Mouse (Mus musculus): ENCODE measurements around the gene Specc1l. TPM values are rescaled to one million over a fixed set of nuclear protein-coding genes. Genes with fewer than 3 reads are reported as not detected.

Gene Specc1l
- polyA plus RNA-seq, 1 experiment from 2014 or later = 32.7 TPM

GRCm38 (mm10) chr10:75252301-75253022, 40.6 kb downstream of the Specc1l start:
- H3K4me1 ChIP-seq (ENCODE audit: control insufficient read depth, insufficient read depth, low read length) = no peaks in the 10 kb centered on the region
- H3K9ac ChIP-seq (replicated peaks; ENCODE audit: low read depth, low read length) = no peak overlapping the region
- H3K36me3 ChIP-seq (ENCODE audit: control insufficient read depth, insufficient read depth, low read length) = peaks cover 9% of the 10 kb centered on the region
- no peak overlapping the region for H3K4me3 ChIP-seq (ENCODE audit: low read depth, low read length)
- no peaks in the 10 kb centered on the region for H3K27me3 ChIP-seq (ENCODE audit: control insufficient read depth, insufficient read depth, low read length)
- no peak overlapping the region for H3K27ac ChIP-seq (ENCODE audit: low read length)
- 64% methylated on average over 13 of the region's 13 CpGs for WGBS
- no peak for ATAC-seq (ENCODE audit: insufficient number of reproducible peaks, insufficient read depth, low FRiP score, low read depth)
- H3K4me2 ChIP-seq (replicated peaks; ENCODE audit: low read depth, low read length) = no peak overlapping the region
- H3K9me3 ChIP-seq (ENCODE audit: control insufficient read depth, low read depth, low read length) = no peaks in the 10 kb centered on the region

GRCm38 (mm10) chr10:75255091-75255490, 43.2 kb downstream of the Specc1l start:
- no peaks in the 10 kb centered on the region for H3K27me3 ChIP-seq (ENCODE audit: control insufficient read depth, insufficient read depth, low read length)
- no peak for ATAC-seq (ENCODE audit: insufficient number of reproducible peaks, insufficient read depth, low FRiP score, low read depth)
- H3K4me2 ChIP-seq (replicated peaks; ENCODE audit: low read depth, low read length) = no peak overlapping the region
- H3K9ac ChIP-seq (replicated peaks; ENCODE audit: low read depth, low read length) = no peak overlapping the region
- H3K9me3 ChIP-seq (ENCODE audit: control insufficient read depth, low read depth, low read length) = no peaks in the 10 kb centered on the region
- no peak overlapping the region for H3K27ac ChIP-seq (ENCODE audit: low read length)
- WGBS = 67% methylated on average over 2 of the region's 2 CpGs
- H3K4me1 ChIP-seq (ENCODE audit: control insufficient read depth, insufficient read depth, low read length) = no peaks in the 10 kb centered on the region
- H3K36me3 ChIP-seq (ENCODE audit: control insufficient read depth, insufficient read depth, low read length) = peaks cover 20% of the 10 kb centered on the region
- H3K4me3 ChIP-seq (ENCODE audit: low read depth, low read length) = no peak overlapping the region

- Histone ChIP-seq H3K4me1 (ENCODE audit: control insufficient read depth, insufficient read depth, low read length) (no peaks in the 10 kb centered on the region), H3K4me2 (replicated peaks; ENCODE audit: low read depth, low read length) (no peak overlapping the region), H3K27me3 (ENCODE audit: control insufficient read depth, insufficient read depth, low read length) (no peaks in the 10 kb centered on the region), H3K9me3 (ENCODE audit: control insufficient read depth, low read depth, low read length) (no peaks in the 10 kb centered on the region), H3K36me3 (ENCODE audit: control insufficient read depth, insufficient read depth, low read length) (peaks cover 41% of the 10 kb centered on the region), H3K4me3 (ENCODE audit: low read depth, low read length) (no peak overlapping the region), H3K9ac (replicated peaks; ENCODE audit: low read depth, low read length) (no peak overlapping the region), H3K27ac (ENCODE audit: low read length) (no peak overlapping the region)
- no peak for ATAC-seq (ENCODE audit: insufficient number of reproducible peaks, insufficient read depth, low FRiP score, low read depth)
- WGBS = 63% methylated on average over 3 of the region's 3 CpGs
Measured at GRCm38 (mm10) chr10:75257401-75257800, 45.5 kb downstream of the Specc1l start.

- no peak for ATAC-seq (ENCODE audit: insufficient number of reproducible peaks, insufficient read depth, low FRiP score, low read depth)
- Histone ChIP-seq H3K27ac (ENCODE audit: low read length) (no peak overlapping the region), H3K4me2 (replicated peaks; ENCODE audit: low read depth, low read length) (no peak overlapping the region), H3K27me3 (ENCODE audit: control insufficient read depth, insufficient read depth, low read length) (no peaks in the 10 kb centered on the region), H3K4me3 (ENCODE audit: low read depth, low read length) (no peak overlapping the region), H3K9me3 (ENCODE audit: control insufficient read depth, low read depth, low read length) (no peaks in the 10 kb centered on the region), H3K4me1 (ENCODE audit: control insufficient read depth, insufficient read depth, low read length) (no peaks in the 10 kb centered on the region), H3K36me3 (ENCODE audit: control insufficient read depth, insufficient read depth, low read length) (peaks cover 48% of the 10 kb centered on the region), H3K9ac (replicated peaks; ENCODE audit: low read depth, low read length) (no peak overlapping the region)
- WGBS = 67% methylated on average over 5 of the region's 5 CpGs
Measured at GRCm38 (mm10) chr10:75258241-75258640, 46.4 kb downstream of the Specc1l start.

DNA sequence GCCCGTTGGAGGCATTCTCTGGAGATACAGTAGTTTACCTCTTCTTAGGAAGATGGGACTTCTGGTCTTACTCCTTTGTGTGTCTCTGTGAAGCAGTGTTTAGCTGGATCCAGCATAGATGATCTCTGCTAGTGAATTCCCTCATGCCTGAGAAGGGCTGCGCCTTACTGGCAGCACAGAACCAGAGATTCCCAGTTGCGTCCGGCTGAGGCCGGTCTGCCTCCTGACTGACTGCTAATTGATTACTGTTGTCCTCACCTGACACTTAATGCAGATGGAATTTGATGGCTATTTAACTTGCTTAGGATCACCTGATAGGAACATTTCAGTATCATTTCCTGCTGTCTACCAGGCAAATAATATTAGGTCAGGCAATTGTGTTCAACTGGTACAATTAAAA, 49.4 kb downstream of the Specc1l start:
- no peak overlapping the region for H3K9ac ChIP-seq (replicated peaks; ENCODE audit: low read depth, low read length)
- H3K4me2 ChIP-seq (replicated peaks; ENCODE audit: low read depth, low read length) = no peak overlapping the region
- H3K27me3 ChIP-seq (ENCODE audit: control insufficient read depth, insufficient read depth, low read length) = no peaks in the 10 kb centered on the region
- no peak for ATAC-seq (ENCODE audit: insufficient number of reproducible peaks, insufficient read depth, low FRiP score, low read depth)
- WGBS = 85% methylated on average over 5 of the region's 5 CpGs
- H3K4me3 ChIP-seq (ENCODE audit: low read depth, low read length) = no peak overlapping the region
- H3K9me3 ChIP-seq (ENCODE audit: control insufficient read depth, low read depth, low read length) = no peaks in the 10 kb centered on the region
- H3K4me1 ChIP-seq (ENCODE audit: control insufficient read depth, insufficient read depth, low read length) = no peaks in the 10 kb centered on the region
- H3K36me3 ChIP-seq (ENCODE audit: control insufficient read depth, insufficient read depth, low read length) = peaks cover 71% of the 10 kb centered on the region
- H3K27ac ChIP-seq (ENCODE audit: low read length) = no peak overlapping the region

GRCm38 (mm10) chr10:75264993-75265555, 53.2 kb downstream of the Specc1l start:
- 76% methylated on average over 3 of the region's 3 CpGs for WGBS
- no peak overlapping the region for H3K4me3 ChIP-seq (ENCODE audit: low read depth, low read length)
- no peak for ATAC-seq (ENCODE audit: insufficient number of reproducible peaks, insufficient read depth, low FRiP score, low read depth)
- H3K27ac ChIP-seq (ENCODE audit: low read length) = no peak overlapping the region
- no peaks in the 10 kb centered on the region for H3K27me3 ChIP-seq (ENCODE audit: control insufficient read depth, insufficient read depth, low read length)
- H3K4me2 ChIP-seq (replicated peaks; ENCODE audit: low read depth, low read length) = no peak overlapping the region
- no peak overlapping the region for H3K9ac ChIP-seq (replicated peaks; ENCODE audit: low read depth, low read length)
- peaks cover 73% of the 10 kb centered on the region for H3K36me3 ChIP-seq (ENCODE audit: control insufficient read depth, insufficient read depth, low read length)
- no peaks in the 10 kb centered on the region for H3K4me1 ChIP-seq (ENCODE audit: control insufficient read depth, insufficient read depth, low read length)
- H3K9me3 ChIP-seq (ENCODE audit: control insufficient read depth, low read depth, low read length) = no peaks in the 10 kb centered on the region

- no peak overlapping the region for H3K9ac ChIP-seq (replicated peaks; ENCODE audit: low read depth, low read length)
- no peaks in the 10 kb centered on the region for H3K4me1 ChIP-seq (ENCODE audit: control insufficient read depth, insufficient read depth, low read length)
- ATAC-seq (ENCODE audit: insufficient number of reproducible peaks, insufficient read depth, low FRiP score, low read depth) = no peak
- H3K27me3 ChIP-seq (ENCODE audit: control insufficient read depth, insufficient read depth, low read length) = no peaks in the 10 kb centered on the region
- H3K27ac ChIP-seq (ENCODE audit: low read length) = no peak overlapping the region
- no peak overlapping the region for H3K4me3 ChIP-seq (ENCODE audit: low read depth, low read length)
- H3K36me3 ChIP-seq (ENCODE audit: control insufficient read depth, insufficient read depth, low read length) = peaks cover 37% of the 10 kb centered on the region
- 86% methylated on average over 4 of the region's 4 CpGs for WGBS
- H3K4me2 ChIP-seq (replicated peaks; ENCODE audit: low read depth, low read length) = no peak overlapping the region
- no peaks in the 10 kb centered on the region for H3K9me3 ChIP-seq (ENCODE audit: control insufficient read depth, low read depth, low read length)
Measured at GRCm38 (mm10) chr10:75273020-75273419, 61.1 kb downstream of the Specc1l start.

DNA sequence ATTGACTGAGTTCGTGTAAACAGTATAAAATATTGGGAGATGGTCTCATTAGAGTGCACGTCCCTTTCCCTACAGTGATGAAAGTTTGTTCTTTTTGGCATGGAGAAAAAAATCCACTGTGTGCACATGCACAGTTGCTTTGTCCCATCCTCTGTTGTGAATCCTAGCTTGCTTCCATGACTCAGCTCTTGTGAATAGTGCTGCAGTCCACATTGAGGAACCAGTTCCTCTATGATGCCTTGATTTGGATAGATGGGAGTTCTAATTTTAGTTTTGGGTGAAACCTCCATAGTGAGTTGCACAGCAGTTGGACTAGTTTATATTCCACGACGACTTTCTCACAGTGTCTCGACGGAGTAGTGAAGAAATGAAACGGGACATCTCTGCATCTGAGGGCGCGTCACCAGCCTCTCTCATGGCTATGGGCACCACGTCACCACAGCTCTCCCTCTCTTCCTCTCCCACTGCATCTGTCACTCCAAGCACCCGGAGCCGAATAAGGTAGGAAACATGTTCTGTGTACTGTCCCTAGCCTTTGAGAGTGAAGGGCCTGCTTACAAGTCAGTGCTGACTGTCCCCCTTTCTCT, 64.6 kb downstream of the Specc1l start:
- no peak overlapping the region for H3K9ac ChIP-seq (replicated peaks; ENCODE audit: low read depth, low read length)
- no peak for ATAC-seq (ENCODE audit: insufficient number of reproducible peaks, insufficient read depth, low FRiP score, low read depth)
- no peaks in the 10 kb centered on the region for H3K27me3 ChIP-seq (ENCODE audit: control insufficient read depth, insufficient read depth, low read length)
- 94% methylated on average over 12 of the region's 12 CpGs for WGBS
- no peak overlapping the region for H3K4me3 ChIP-seq (ENCODE audit: low read depth, low read length)
- no peaks in the 10 kb centered on the region for H3K9me3 ChIP-seq (ENCODE audit: control insufficient read depth, low read depth, low read length)
- H3K36me3 ChIP-seq (ENCODE audit: control insufficient read depth, insufficient read depth, low read length) = peaks cover 32% of the 10 kb centered on the region
- H3K4me1 ChIP-seq (ENCODE audit: control insufficient read depth, insufficient read depth, low read length) = no peaks in the 10 kb centered on the region
- H3K4me2 ChIP-seq (replicated peaks; ENCODE audit: low read depth, low read length) = no peak overlapping the region
- no peak overlapping the region for H3K27ac ChIP-seq (ENCODE audit: low read length)

All from stomach, embryonic 14.5 days (tissue).